ENCODE assay signal across 23 mouse cellular contexts in genomic region chr9:25314304-25314703, GRCm38 (mm10).
DNase-seq lines count a peak whose midpoint lies in the region; ATAC-seq and TF ChIP-seq lines count a peak whose summit lies in the region.
"Had no signal": no experiment of that assay in that cellular context is flagged by ENCODE, and none has a peak within 500 bp of the region (broad histone marks: within the 10 kb centered on the region; RNA-seq: fewer than 3 reads in every experiment).

No protein-coding gene starts in this region.

- no peaks in the 10 kb centered on the region for H3K9me3 ChIP-seq in intestine, embryonic 16.5 days (ENCODE audit: control insufficient read depth, low read length)
- no peaks in the 10 kb centered on the region for H3K9me3 ChIP-seq in intestine, postnatal 0 days (ENCODE audit: control insufficient read depth)
- H3K9me3 ChIP-seq: embryonic facial prominence, embryonic 10.5 days; embryonic facial prominence, embryonic 12.5 days; forebrain, embryonic 13.5 days; forebrain, embryonic 15.5 days; G1E had no signal

- no peaks in the 10 kb centered on the region for H3K4me1 ChIP-seq in intestine, embryonic 16.5 days (ENCODE audit: control insufficient read depth, insufficient read depth, low read length)
- H3K4me1 ChIP-seq in intestine, postnatal 0 days (replicated peaks; ENCODE audit: control insufficient read depth, insufficient read depth, low read length) = no peaks in the 10 kb centered on the region
- H3K4me1 ChIP-seq: embryonic facial prominence, embryonic 12.5 days; forebrain, embryonic 13.5 days; forebrain, embryonic 15.5 days had no signal

- TF ChIP-seq CTCF in intestine, postnatal 0 days (IDR thresholded peaks at IDR 0.05; ENCODE audit: low read depth) = no peak

- peak; percentile 78 for DNase-seq in heart, adult 11 months
- no peak for DNase-seq in heart, adult 18-20 months
- DNase-seq: adrenal gland, adult 8-10 months; adrenal gland, postnatal 14 days; adrenal gland, postnatal 36 days; B cell, adult 2 months; cerebellum, adult 11-12 months; cerebellum, adult 2 months; cerebellum, adult 9-10 months; cerebellum, postnatal 10 days; cerebellum, postnatal 25 days had no signal

- no peak overlapping the region for H3K9ac ChIP-seq in intestine, embryonic 16.5 days (ENCODE audit: low read depth, low read length)
- H3K9ac ChIP-seq in intestine, postnatal 0 days (ENCODE audit: low read depth, low read length) = no peak overlapping the region
- H3K9ac ChIP-seq: embryonic facial prominence, embryonic 12.5 days; forebrain, embryonic 13.5 days; forebrain, embryonic 15.5 days had no signal

- 0 out of 2 replicates have a peak, but pooled peaks have one; percentile 5 for ATAC-seq in intestine, embryonic 16.5 days
- ATAC-seq in intestine, postnatal 0 days = no peak
- ATAC-seq: activated CD4-positive, CD25-positive, alpha-beta regulatory T cell, adult 4 months; CD4-positive, CD25-positive, alpha-beta regulatory T cell, adult 4 months; forebrain, embryonic 13.5 days; forebrain, embryonic 15.5 days had no signal

- H3K27ac ChIP-seq in intestine, embryonic 16.5 days (ENCODE audit: low read length) = no peak overlapping the region
- H3K27ac ChIP-seq in intestine, postnatal 0 days (ENCODE audit: low read depth, low read length) = no peak overlapping the region
- H3K27ac ChIP-seq: embryonic facial prominence, embryonic 10.5 days; embryonic facial prominence, embryonic 12.5 days; forebrain, embryonic 13.5 days; forebrain, embryonic 15.5 days had no signal

- H3K79me2 ChIP-seq in myocyte (ENCODE audit: control insufficient read depth, insufficient read depth) = no peaks in the 10 kb centered on the region

- 0 out of 2 replicates have a peak, but pooled peaks cover 2% of the 10 kb centered on the region for H3K36me3 ChIP-seq in intestine, embryonic 16.5 days (ENCODE audit: control insufficient read depth, insufficient read depth, low read length)
- peaks cover 5% of the 10 kb centered on the region; the same call in 1 of the 2 replicates for H3K36me3 ChIP-seq in intestine, postnatal 0 days (ENCODE audit: control insufficient read depth, insufficient read depth)
- peaks cover 8% of the 10 kb centered on the region for H3K36me3 ChIP-seq in myocyte (ENCODE audit: control insufficient read depth, insufficient read depth)
- H3K36me3 ChIP-seq: embryonic facial prominence, embryonic 12.5 days; forebrain, embryonic 15.5 days had no signal

- no peak overlapping the region for H3K4me2 ChIP-seq in intestine, embryonic 16.5 days (ENCODE audit: low read depth, low read length)
- H3K4me2 ChIP-seq in intestine, postnatal 0 days (replicated peaks; ENCODE audit: low read depth) = no peak overlapping the region
- H3K4me2 ChIP-seq in myocyte (ENCODE audit: low read depth) = no peak overlapping the region
- H3K4me2 ChIP-seq: embryonic facial prominence, embryonic 12.5 days; forebrain, embryonic 13.5 days; forebrain, embryonic 15.5 days had no signal

- no peak for TF ChIP-seq POLR2A in myocyte (IDR thresholded peaks at IDR 0.05; ENCODE audit: insufficient read length, low read depth)

- 68% methylated on average over 4 of the region's 4 CpGs for WGBS in intestine, embryonic 16.5 days
- 63% methylated on average over 4 of the region's 4 CpGs for WGBS in intestine, postnatal 0 days

- H3K4me3 ChIP-seq in intestine, embryonic 16.5 days (ENCODE audit: low read length) = no peak overlapping the region
- H3K4me3 ChIP-seq in intestine, postnatal 0 days (ENCODE audit: low read depth, low read length) = no peak overlapping the region
- no peak overlapping the region for H3K4me3 ChIP-seq in myocyte
- H3K4me3 ChIP-seq: embryonic facial prominence, embryonic 10.5 days; embryonic facial prominence, embryonic 12.5 days; forebrain, embryonic 13.5 days; forebrain, embryonic 15.5 days had no signal

- no peaks in the 10 kb centered on the region for H3K27me3 ChIP-seq in intestine, embryonic 16.5 days (replicated peaks; ENCODE audit: control insufficient read depth, insufficient read depth, low read length)
- no peaks in the 10 kb centered on the region for H3K27me3 ChIP-seq in intestine, postnatal 0 days (replicated peaks; ENCODE audit: control insufficient read depth, insufficient read depth, low read length)
- no peaks in the 10 kb centered on the region for H3K27me3 ChIP-seq in myocyte (ENCODE audit: control insufficient read depth, insufficient read depth, insufficient read length)
- H3K27me3 ChIP-seq: CH12.LX; embryonic facial prominence, embryonic 12.5 days; forebrain, embryonic 13.5 days; forebrain, embryonic 15.5 days; Patski had no signal

- no peak overlapping the region for H3ac ChIP-seq in myocyte (ENCODE audit: control insufficient read depth, insufficient read length)

TF ChIP-seq in myocyte, 11 proteins besides CTCF, POLR2A, EP300 and RAD21:
- TF ChIP-seq TCF3 (IDR thresholded peaks at IDR 0.05; ENCODE audit: insufficient read length, low read depth) (no peak), MYOG (IDR thresholded peaks at IDR 0.05; ENCODE audit: control insufficient read depth in 1 of 3, insufficient read depth in 1 of 3, insufficient read length in 2 of 3, low read depth in 2 of 3) (no peak), POLR2AphosphoS2 (IDR thresholded peaks at IDR 0.05; ENCODE audit: insufficient read length, low read depth) (peak; percentile 88), MAX (IDR thresholded peaks at IDR 0.05; ENCODE audit: low read depth) (no peak)
